Mouse (Mus musculus): Measurements from ENCODE around the gene Fancb. TPM values are rescaled to one million over a fixed set of nuclear protein-coding genes. Genes with fewer than 3 reads are reported as not detected.

Gene Fancb
- 6.4 TPM in 2 replicates for polyA plus RNA-seq (2015; fragmentation: Nextera tagmentation; extraction: Ambion mirVana)

DNA sequence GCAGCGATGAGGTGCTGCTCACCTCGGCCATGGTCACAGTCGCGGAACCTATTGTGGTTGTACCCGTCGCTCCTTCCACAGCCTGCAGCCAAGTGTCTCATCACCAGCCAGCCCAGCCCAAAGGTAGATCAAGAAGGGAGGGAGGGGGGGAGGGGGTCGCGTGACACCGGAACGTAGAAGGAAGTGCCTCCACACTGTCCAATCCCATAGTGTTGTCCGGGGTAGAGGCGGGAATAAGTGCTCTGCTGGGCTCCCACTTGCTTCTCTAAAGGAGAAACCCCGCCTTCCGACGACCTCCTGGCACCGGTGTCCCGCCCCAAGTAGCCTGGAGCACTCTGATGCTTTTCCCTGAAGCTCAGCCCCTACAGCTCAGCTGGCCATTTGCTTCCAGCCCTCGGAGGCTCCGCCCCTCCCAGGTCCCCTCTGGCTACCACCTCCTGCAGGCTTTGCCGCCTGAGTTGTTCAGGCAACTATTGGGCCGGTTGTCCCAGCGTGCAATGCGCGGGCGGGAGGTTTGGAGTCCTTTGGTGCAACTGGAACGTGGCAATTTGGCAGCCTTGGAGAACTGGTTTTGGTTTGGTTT lies at the start of gene Fancb, which contains the start of gene Mospd2:
Gene Fancb, plus strand, starts transcription at position 400 of the 583 bp plus-strand sequence.
Gene Mospd2, minus strand, starts transcription at position 183 of the 583 bp plus-strand sequence.
- peak; percentile 85 for DNase-seq (ENCODE audit: low spot score)

- DNase-seq (ENCODE audit: low spot score): no peak
Observed at GRCm38 (mm10) chrX:164941540-164941939, 38.9 kb upstream of the Fancb start.

DNA sequence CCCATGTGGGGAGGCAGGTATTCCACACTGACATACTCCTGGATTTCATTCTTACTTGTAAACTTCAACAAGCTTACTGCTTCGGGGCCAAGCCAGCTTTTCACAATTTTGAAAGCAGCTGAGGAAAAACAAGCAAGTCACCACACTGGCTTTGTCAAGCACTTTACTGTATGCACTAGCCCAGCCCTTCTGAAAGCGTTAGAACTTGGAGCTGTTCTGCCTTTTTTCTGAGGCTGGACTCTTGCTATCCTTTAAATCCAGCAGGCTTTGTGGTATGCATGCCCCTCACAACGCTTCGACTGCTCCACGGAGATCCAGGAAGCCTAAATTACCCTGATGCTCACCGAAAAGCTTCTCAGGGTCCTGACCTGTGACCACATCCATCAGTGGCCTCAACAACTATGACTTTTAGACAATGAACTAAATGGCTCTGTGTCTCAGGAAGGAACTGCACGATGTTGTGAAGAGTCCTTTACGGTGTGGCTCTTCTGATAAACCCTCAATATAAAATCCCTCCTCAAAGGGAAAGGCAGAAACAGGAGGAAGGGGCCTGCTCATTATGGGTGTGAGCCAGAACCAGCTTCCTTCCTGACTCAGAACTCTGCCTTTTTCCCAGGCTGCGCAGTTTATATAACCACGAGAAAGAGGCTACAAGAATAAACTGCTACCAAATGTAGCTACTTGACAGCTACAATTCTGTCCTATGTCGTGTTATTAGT lies 28.4 kb upstream of the Fancb start:
- no peak for DNase-seq (ENCODE audit: low spot score)

DNA sequence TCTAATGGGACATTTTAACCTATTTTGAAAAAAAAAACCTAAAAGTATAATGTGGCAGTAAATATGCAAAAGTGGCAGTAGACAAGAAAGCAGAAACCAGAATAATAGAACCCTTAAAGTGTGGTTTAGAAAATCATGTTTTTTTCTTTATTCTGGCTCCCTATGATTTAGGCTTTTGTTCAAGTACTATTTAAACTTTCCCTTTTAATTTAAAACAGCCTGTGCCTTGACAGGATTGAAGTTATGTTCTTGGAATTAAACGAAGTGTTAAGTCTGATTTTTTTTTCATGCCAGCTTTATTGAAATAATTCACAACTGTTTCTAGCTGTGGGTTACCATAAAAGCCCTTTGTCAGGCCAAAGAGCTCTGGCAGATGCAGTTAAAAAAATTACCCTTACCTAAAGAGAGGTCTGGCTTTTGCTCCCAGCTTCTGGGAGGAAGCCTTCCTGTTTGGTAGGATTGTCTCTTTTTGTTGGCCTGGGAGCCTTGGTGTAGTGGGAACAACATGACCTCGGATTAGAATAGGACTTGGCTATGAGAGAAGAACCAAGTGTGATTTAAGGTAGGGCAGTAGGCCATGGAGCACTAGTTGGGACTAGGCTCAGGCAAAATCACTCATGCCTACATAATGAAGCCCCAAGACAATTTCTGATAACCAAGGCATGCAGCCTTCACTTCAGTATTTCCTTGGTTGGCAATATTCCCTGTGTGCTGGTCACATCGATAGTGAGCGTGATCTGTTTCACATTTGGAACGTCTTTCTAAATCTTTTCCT lies 27.6 kb upstream of the Fancb start:
- DNase-seq (ENCODE audit: low spot score): no peak

DNA sequence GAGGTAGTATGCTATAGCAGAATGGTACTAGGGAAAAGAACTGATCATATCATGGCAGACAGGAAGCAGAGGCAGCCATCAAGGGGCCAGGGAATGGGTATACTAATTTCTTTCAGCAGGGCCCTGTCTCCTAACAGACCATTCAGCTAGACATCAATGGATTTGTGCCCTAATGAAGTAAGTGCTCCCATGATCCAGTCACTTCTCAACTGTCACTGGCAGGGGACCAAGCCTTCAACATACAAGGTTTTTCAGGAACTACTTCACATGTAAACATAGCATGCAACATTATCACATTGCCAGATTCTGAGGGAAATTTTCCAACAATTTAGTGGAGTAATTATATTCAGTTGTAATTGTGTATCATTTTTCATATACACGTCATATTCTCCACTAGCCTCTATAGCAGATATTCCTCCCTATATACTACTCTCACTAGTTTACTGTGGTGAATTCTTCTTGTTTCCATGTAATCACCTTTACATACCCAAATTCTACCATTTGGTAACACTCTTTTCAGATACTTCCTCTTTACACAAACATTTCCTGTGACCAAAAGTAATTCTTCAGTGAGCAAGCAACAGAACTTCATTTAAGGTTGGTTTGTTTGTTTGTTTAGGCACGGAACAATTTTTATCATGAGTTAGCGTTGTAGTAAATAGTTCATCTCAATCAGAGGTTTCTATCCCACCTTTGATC lies 14.5 kb upstream of the Fancb start:
- no peak for DNase-seq (ENCODE audit: low spot score)

- DNase-seq (ENCODE audit: low spot score): no peak
Observed at GRCm38 (mm10) chrX:164971206-164971605, 9.2 kb upstream of the Fancb start.

DNA sequence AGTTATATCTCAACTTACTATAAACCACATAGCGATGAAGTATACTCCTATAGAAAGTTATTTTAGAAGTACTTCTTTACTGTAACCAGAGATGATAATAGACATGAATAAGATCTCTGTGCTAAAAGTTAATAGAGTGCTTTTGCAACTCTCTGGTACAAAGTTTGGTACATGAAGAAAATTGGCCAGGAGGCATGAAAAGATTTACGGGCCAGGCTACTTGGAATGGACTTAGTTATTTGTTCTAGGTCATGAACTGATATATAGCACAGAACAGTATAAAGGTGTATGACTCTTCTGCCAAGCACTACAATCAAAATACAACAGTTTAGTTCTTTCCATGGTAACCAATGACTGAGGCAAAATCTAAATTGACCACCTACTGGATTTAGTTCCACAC lies 1.5 kb upstream of the Fancb start:
- no peak for DNase-seq (ENCODE audit: low spot score)

DNA sequence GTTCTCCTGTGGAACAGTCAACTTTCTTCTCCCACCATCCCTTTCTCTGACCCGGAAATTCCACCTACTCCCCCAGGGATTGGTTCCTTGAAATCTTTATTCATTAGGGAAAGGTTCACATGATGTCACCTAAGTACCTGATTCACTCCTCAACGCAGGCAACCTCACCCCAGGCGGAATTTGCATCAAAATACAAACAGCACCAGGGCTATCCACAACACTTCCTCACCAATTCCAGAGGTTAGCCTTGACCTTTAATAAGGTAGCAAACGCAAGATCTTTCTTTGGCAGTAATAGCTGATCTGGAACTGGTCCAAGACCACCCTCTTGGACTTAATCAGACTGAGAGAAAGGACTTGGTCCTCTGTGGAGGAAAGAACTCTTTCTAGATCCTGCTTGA lies 22.7 kb downstream of the Fancb start:
- no peak for DNase-seq (ENCODE audit: low spot score)

- no peak for DNase-seq (ENCODE audit: low spot score)
Observed at GRCm38 (mm10) chrX:165004779-165005324, 24.5 kb downstream of the Fancb start, which contains the start of gene Gm17604. Gm17604 (minus strand) TSS chrX:165004829.

Other genes with a start within 250 kb of the Fancb start
- 10.1 and 11.2 TPM in 2 replicates for gene Mospd2, start 217 bp upstream of the Fancb start, polyA plus RNA-seq (2015; fragmentation: Nextera tagmentation; extraction: Ambion mirVana)
- not detected in 2 replicates for gene Gm17604, start 24.2 kb downstream of the Fancb start, polyA plus RNA-seq (2015; fragmentation: Nextera tagmentation; extraction: Ambion mirVana)